Mouse (Mus musculus): ENCODE measurements around the gene Prss57. TPM values are rescaled to one million over a fixed set of nuclear protein-coding genes. Genes with fewer than 3 reads are reported as not detected.

Prss57 gene
- polyA plus RNA-seq, 1 experiment from 2014 or later: 0.24 TPM

DNA sequence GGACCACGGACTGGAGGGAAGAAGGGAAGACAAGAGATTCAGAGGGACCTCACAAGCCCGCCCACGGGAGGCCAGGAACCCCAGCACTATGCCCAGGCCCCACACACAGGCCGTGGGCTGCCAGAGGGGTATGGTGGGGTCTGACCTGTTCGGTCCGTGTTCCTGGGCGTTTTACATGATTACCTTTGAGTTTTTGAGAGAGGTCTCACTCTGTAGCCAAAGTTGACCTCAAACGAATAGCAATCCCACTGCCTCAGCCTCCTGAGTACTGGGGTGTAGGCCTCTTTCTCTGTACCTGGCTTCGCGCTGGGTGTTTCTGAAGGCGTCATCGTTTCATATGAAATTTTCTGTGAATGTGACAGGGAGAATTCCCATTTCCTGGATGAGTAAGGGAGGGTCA lies 31.0 kb upstream of the Prss57 start:
- no peaks in the 10 kb centered on the region; the same call in 1 of the 2 replicates for H3K27me3 ChIP-seq (replicated peaks)
- H3K4me2 ChIP-seq: no peak overlapping the region
- no peak for ATAC-seq (ENCODE audit: insufficient number of reproducible peaks, low FRiP score)
- H3K27ac ChIP-seq (ENCODE audit: poor library complexity, severe bottlenecking): no peak overlapping the region
- peaks cover 27% of the 10 kb centered on the region for H3K4me1 ChIP-seq (replicated peaks)
- WGBS: 86% methylated on average over 12 of the region's 12 CpGs
- peaks cover 29% of the 10 kb centered on the region for H3K36me3 ChIP-seq
- H3K9ac ChIP-seq: no peak overlapping the region
- no peak overlapping the region for H3K4me3 ChIP-seq
- H3K9me3 ChIP-seq (replicated peaks): no peaks in the 10 kb centered on the region

DNA sequence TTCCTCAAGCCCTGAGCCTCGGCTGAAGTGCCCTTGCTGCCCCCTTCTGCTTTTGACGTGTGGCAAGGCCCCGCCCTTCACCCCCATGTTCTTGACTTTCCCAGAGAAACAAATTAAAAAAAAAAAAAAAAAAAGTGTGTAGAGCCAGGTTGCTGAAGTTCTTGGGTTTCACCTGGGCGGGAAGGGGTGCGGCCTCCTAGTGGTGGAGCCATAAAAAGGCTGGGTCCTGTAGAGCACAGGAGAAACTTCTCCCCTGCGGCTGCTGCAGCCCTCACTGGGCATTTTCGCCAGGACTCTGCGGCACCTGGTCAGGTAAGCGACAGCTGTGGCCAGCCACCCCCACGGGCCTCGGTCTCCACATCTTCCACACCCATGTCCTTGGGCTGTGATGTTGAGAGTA lies 30.0 kb upstream of the Prss57 start, which contains the start of gene Misp:
Gene Misp, plus strand, starts transcription at position 208 of the 400 bp plus-strand sequence.
- H3K4me2 ChIP-seq: no peak within 1 kb of the TSS
- no peaks in the 10 kb centered on the region for H3K9me3 ChIP-seq (replicated peaks)
- no peak within 1 kb of the TSS for H3K27ac ChIP-seq (ENCODE audit: poor library complexity, severe bottlenecking)
- peaks cover 27% of the 10 kb centered on the region for H3K4me1 ChIP-seq (replicated peaks)
- WGBS: 70% methylated on average over 11 of the region's 11 CpGs
- ATAC-seq (ENCODE audit: insufficient number of reproducible peaks, low FRiP score): no peak
- H3K4me3 ChIP-seq: no peak within 1 kb of the TSS
- no peaks in the 10 kb centered on the region for H3K27me3 ChIP-seq (replicated peaks)
- H3K36me3 ChIP-seq: peaks cover 35% of the 10 kb centered on the region
- H3K9ac ChIP-seq: no peak within 1 kb of the TSS

DNA sequence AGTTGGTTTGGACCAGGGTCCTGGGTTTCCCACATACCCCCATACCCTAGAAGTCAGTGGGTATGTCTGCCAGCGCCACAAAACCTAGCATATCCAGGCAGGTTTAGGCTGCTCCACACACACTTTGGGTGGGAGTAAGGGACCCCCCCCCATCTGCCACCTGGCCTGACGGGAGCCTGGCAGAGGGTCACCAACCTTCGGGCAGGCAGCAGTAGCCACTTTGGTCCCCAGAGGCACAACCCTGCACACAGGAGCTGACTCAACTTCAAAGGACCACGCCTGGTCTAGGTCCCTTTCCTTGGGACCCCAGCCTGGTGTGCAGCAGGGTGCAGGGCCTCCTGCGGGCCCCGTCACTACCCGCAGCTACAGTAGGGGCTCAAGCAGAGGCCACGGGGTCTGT lies 29.5 kb upstream of the Prss57 start:
- Histone ChIP-seq H3K27ac (ENCODE audit: poor library complexity, severe bottlenecking) (no peak overlapping the region), H3K27me3 (replicated peaks) (no peaks in the 10 kb centered on the region), H3K9ac (no peak overlapping the region), H3K9me3 (replicated peaks) (no peaks in the 10 kb centered on the region), H3K4me2 (no peak overlapping the region), H3K36me3 (peaks cover 40% of the 10 kb centered on the region), H3K4me1 (replicated peaks) (peaks cover 27% of the 10 kb centered on the region), H3K4me3 (no peak overlapping the region)
- 79% methylated on average over 8 of the region's 8 CpGs for WGBS
- no peak for ATAC-seq (ENCODE audit: insufficient number of reproducible peaks, low FRiP score)

- Histone ChIP-seq H3K27ac (ENCODE audit: poor library complexity, severe bottlenecking) (no peak overlapping the region), H3K4me2 (no peak overlapping the region), H3K9ac (no peak overlapping the region), H3K4me1 (replicated peaks) (peaks cover 25% of the 10 kb centered on the region), H3K4me3 (no peak overlapping the region), H3K9me3 (replicated peaks) (no peaks in the 10 kb centered on the region), H3K27me3 (replicated peaks) (no peaks in the 10 kb centered on the region), H3K36me3 (peaks cover 43% of the 10 kb centered on the region)
- 0 out of 2 replicates have a peak, but pooled peaks have one; percentile 12 for ATAC-seq (ENCODE audit: insufficient number of reproducible peaks, low FRiP score)
- WGBS: 88% methylated on average over 17 of the region's 17 CpGs
These were observed 28.8 kb upstream of the Prss57 start for GRCm38 (mm10) chr10:79819606-79820005.

DNA sequence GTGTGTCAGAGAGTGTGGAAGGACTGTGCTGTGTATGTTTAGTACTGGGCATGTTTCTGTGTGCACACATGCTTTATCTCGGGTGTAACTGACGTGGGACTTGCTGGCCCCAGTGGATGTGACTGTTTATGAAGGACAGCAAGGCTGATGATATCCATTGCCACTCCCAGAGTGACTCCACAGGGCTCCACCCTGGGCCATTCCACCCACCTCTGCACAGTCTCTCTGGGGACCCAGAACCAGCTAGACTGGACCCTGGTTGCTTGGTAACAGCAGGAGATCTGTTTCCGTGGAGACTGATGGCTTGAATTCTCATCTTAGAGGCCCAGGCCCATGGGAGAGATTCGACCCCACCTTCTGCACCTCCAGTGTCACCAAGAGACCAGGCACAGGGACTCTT lies 27.5 kb upstream of the Prss57 start:
- H3K27me3 ChIP-seq (replicated peaks): no peaks in the 10 kb centered on the region
- no peak overlapping the region for H3K4me3 ChIP-seq
- no peak overlapping the region for H3K9ac ChIP-seq
- no peaks in the 10 kb centered on the region for H3K9me3 ChIP-seq (replicated peaks)
- no peak for ATAC-seq (ENCODE audit: insufficient number of reproducible peaks, low FRiP score)
- H3K36me3 ChIP-seq: peaks cover 43% of the 10 kb centered on the region
- WGBS: 70% methylated on average over 4 of the region's 4 CpGs
- no peak overlapping the region for H3K4me2 ChIP-seq
- no peak overlapping the region for H3K27ac ChIP-seq (ENCODE audit: poor library complexity, severe bottlenecking)
- H3K4me1 ChIP-seq (replicated peaks): peaks cover 14% of the 10 kb centered on the region

DNA sequence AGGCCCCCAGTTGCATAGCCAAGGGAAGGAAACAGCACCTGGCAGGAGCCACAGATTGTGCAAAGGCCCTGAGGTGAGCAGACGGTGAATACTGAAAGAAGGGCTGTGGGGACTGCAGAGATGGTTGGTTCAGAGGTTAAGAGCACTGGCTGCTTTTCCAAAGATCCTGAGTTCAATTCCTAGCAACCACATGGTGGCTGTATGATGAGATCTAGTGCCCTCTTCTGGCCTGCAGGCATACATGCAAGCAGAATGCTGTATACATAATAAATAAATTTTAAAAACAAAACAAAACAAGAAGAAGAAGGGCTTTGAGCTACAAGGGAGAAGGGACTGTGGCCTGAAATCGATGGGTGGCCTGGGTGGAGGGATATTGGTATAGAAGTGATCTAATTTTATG lies 26.4 kb upstream of the Prss57 start:
- Histone ChIP-seq H3K36me3 (peaks cover 47% of the 10 kb centered on the region), H3K4me3 (no peak overlapping the region), H3K27me3 (replicated peaks) (no peaks in the 10 kb centered on the region), H3K27ac (ENCODE audit: poor library complexity, severe bottlenecking) (no peak overlapping the region), H3K9ac (no peak overlapping the region), H3K4me1 (replicated peaks) (peaks cover 3% of the 10 kb centered on the region), H3K9me3 (replicated peaks) (no peaks in the 10 kb centered on the region), H3K4me2 (no peak overlapping the region)
- 74% methylated on average over 2 of the region's 2 CpGs for WGBS
- no peak for ATAC-seq (ENCODE audit: insufficient number of reproducible peaks, low FRiP score)

GRCm38 (mm10) chr10:79815671-79816494 lies 25.1 kb upstream of the Prss57 start:
- no peak overlapping the region for H3K4me3 ChIP-seq
- H3K4me1 ChIP-seq (replicated peaks): no peaks in the 10 kb centered on the region; the same call in 1 of the 2 replicates
- no peak overlapping the region for H3K4me2 ChIP-seq
- no peaks in the 10 kb centered on the region for H3K9me3 ChIP-seq (replicated peaks)
- WGBS: 86% methylated on average over 12 of the region's 12 CpGs
- H3K27ac ChIP-seq (ENCODE audit: poor library complexity, severe bottlenecking): no peak overlapping the region
- ATAC-seq (ENCODE audit: insufficient number of reproducible peaks, low FRiP score): no peak
- no peaks in the 10 kb centered on the region for H3K27me3 ChIP-seq (replicated peaks)
- H3K36me3 ChIP-seq: peaks cover 48% of the 10 kb centered on the region
- no peak overlapping the region for H3K9ac ChIP-seq

GRCm38 (mm10) chr10:79814271-79814842 lies 23.6 kb upstream of the Prss57 start:
- WGBS: 79% methylated on average over 5 of the region's 5 CpGs
- Histone ChIP-seq H3K27ac (ENCODE audit: poor library complexity, severe bottlenecking) (no peak overlapping the region), H3K36me3 (peaks cover 42% of the 10 kb centered on the region), H3K9me3 (replicated peaks) (no peaks in the 10 kb centered on the region), H3K4me1 (replicated peaks) (no peaks in the 10 kb centered on the region; the same call in 1 of the 2 replicates), H3K9ac (no peak overlapping the region), H3K4me2 (no peak overlapping the region), H3K4me3 (no peak overlapping the region), H3K27me3 (replicated peaks) (no peaks in the 10 kb centered on the region)
- ATAC-seq (ENCODE audit: insufficient number of reproducible peaks, low FRiP score): no peak

- peaks cover 8% of the 10 kb centered on the region; the same call in 1 of the 2 replicates for H3K4me1 ChIP-seq (replicated peaks)
- no peak overlapping the region for H3K4me3 ChIP-seq
- peak; percentile 38; the same call in 1 of the 2 replicates for ATAC-seq (ENCODE audit: insufficient number of reproducible peaks, low FRiP score)
- H3K27ac ChIP-seq (ENCODE audit: poor library complexity, severe bottlenecking): no peak overlapping the region
- 27% methylated on average over 15 of the region's 15 CpGs for WGBS
- H3K27me3 ChIP-seq (replicated peaks): no peaks in the 10 kb centered on the region
- H3K9ac ChIP-seq: no peak overlapping the region
- no peaks in the 10 kb centered on the region for H3K9me3 ChIP-seq (replicated peaks)
- peaks cover 27% of the 10 kb centered on the region for H3K36me3 ChIP-seq
- no peak overlapping the region for H3K4me2 ChIP-seq
These were observed 21.2 kb upstream of the Prss57 start for GRCm38 (mm10) chr10:79811736-79812637.

- H3K27me3 ChIP-seq (replicated peaks): no peaks in the 10 kb centered on the region
- no peaks in the 10 kb centered on the region for H3K9me3 ChIP-seq (replicated peaks)
- peaks cover 11% of the 10 kb centered on the region for H3K36me3 ChIP-seq
- 71% methylated on average over 11 of the region's 11 CpGs for WGBS
- peaks cover 33% of the 10 kb centered on the region for H3K4me1 ChIP-seq (replicated peaks)
- no peak for ATAC-seq (ENCODE audit: insufficient number of reproducible peaks, low FRiP score)
- 0 out of 2 replicates have a peak overlapping the region, but pooled peaks have one; percentile 83 for H3K27ac ChIP-seq (ENCODE audit: poor library complexity, severe bottlenecking)
- H3K4me3 ChIP-seq: peak overlapping the region; percentile 24; the same call in 1 of the 2 replicates
- H3K4me2 ChIP-seq: peak overlapping the region; percentile 53
- peak overlapping the region; percentile 55; the same call in 1 of the 2 replicates for H3K9ac ChIP-seq
These were observed 18.0 kb upstream of the Prss57 start for GRCm38 (mm10) chr10:79808728-79809127.

Data from heart, embryonic 12.5 days (tissue).